Mouse (Mus musculus) brain, embryonic 14.5 days (tissue): ENCODE measurements at regions not wholly inside any gene's neighbourhood (a gene's known extent, or its start where the extent isn't known, plus 50 kb on each side); places are given as distances from the start of the nearest gene placed in this dataset.

Experiments
- CTCF ChIP-seq: fragments of 200-500 bp; IDR thresholded peaks from 2 replicates; pipeline ENCODE4 v1.5.1; 2012; ENCODE audit warnings: inconsistent platforms, mild to moderate bottlenecking, moderate library complexity, borderline replicate concordance; ENCODE audit not compliant: insufficient read depth, insufficient read length; ENCODE audit errors: extremely low read depth
- POLR2A ChIP-seq: fragments of 200-500 bp; IDR thresholded peaks from 2 replicates; pipeline ENCODE4 v1.6.1; 2012; ENCODE audit warnings: mild to moderate bottlenecking, inconsistent platforms, borderline replicate concordance; ENCODE audit not compliant: poor library complexity, insufficient read depth, insufficient read length, severe bottlenecking; ENCODE audit errors: extremely low read depth

- no peak for TF ChIP-seq POLR2A
- TF ChIP-seq CTCF, result peak; percentile 57; the same call in 1 of the 2 replicates
Measured at GRCm38 (mm10) chr13:38766133-38766532, 107.3 kb upstream of the Eef1e1 start.
